Mouse (Mus musculus) skeletal muscle tissue, adult 2 months (tissue): ENCODE data around the gene Nfix.

Source experiments
- DNase-seq: peaks from one replicate; pipeline ENCODE4 v3.0.0-alpha.2; 2012; ENCODE audit warnings: low read depth, low spot score

Gene Nfix

GRCm38 (mm10) chr8:84797971-84798370 is 2.2 kb downstream of the Nfix start:
- no peak for DNase-seq

DNA sequence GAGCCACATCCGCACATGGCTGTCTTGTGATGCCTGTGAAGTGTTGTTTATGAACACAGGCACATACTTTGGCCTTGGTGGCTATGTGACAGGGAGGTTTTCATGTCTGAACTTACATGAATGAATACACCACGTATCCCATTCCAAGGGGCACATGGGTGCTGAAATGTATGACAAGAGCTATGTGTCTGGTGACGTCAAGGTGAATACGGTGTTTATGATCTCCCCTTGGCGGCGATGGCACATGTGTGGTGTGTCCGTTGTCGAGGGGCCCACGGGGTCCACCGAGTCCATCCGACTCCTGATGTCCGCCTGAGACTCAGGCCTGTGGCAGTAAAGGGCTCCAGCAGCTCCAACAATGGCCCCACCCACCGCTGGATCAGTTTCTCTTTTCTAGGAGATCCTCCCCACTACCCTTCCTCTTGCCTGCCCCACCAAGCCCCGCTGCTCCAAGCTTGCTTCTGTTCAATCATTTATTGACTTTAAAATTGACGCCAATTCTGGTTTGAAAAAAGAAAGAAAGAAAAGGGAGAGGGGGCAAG is 2.8 kb downstream of the Nfix start:
- DNase-seq, result no peak

GRCm38 (mm10) chr8:84794486-84794885 is 5.7 kb downstream of the Nfix start:
- no peak for DNase-seq

GRCm38 (mm10) chr8:84793791-84794485 is 6.2 kb downstream of the Nfix start:
- DNase-seq, result peak; percentile 69

DNA sequence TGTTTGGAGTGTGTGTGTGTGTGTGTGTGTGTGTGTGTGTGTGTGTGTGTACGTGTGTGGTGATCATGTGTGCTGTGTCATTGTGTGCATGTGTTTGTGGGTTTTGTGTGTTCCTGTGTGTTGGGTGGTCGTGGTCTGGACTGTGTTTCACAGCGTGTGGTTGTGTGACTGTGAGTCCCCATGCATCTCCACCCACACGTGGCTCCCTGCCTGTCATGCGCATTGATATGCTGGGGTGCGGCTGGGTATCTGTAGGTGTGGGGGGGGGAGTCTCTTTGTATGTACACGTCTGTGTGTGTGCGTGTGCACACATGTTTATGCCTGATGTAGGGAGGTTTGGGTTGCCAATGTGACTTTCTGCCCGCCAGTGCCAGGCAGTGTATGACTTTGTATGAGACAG is 7.0 kb downstream of the Nfix start:
- DNase-seq, result no peak

DNA sequence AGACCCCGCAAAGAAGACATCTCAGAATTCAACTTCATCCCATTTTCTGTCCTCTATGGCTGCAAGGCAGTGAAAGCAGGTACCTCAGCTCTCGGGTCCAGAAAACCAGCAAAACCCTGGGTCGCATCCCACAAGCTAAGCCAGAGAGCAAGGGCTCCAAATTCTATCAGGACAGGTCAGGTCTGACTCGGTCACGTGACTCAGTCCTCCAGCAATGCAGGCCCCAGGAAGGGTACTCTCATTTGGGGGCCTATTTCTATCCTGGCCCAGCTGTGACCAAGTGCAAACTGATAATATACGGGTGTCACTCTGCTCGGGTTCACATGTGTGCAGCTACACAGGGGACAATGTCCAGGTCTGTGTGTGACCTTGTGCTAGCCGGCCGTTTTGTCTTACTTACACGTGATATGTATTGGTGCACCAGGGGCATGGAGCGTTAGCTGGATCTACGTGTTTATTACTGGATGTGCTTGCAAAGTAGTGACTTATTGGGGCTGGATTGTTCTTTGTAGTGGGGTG is 7.7 kb downstream of the Nfix start:
- DNase-seq, result no peak

DNA sequence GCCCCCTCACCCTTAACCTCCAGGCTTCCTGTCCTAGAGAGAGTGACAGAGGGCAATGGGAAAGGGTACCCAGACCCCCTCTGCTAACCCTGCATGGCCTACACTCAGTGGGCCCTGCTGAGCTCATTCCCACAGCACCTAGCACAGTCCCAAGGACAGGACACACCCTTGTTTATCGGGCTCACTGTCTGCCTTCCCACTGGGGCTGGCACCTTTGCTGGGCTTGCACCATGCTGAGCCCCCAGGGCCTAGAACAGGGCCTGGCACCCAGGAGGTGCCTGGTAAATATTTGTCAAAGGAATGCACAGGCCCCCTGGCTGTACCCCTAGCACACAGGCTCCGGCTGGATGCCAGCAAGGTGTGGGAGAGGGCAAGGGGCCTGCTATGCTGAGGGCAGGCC is 9.6 kb downstream of the Nfix start:
- DNase-seq, result no peak

DNA sequence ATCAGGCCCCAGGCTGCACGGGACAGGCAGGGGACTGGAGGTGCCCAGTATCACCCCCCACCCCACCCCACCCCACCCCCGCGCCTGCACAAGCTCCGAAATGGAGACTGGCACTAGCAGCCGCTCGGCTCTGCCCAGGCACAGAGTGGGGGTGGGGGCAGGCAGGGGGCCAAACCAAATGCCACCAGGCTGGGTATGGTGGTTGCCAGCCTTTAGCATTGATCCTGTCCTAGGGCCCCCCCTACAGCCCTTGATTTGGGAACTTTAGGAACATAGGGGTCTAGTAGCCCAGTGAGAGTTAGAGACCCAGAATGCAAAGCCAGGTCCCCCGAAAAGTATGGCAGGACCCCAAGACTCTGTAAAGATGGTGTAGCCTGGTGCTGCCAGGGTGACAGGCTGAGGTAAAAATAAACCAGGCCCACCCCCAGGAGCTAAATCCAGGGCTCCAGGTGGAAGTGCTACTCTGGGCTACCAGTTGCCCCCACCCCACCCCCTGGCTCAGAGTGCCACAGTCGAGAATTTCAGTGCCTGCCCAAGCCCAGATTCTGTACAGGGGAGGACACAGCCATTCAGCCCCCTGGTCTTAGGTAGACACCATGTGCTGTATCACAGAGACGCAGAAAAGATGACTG is 10.2 kb downstream of the Nfix start:
- peak; percentile 85 for DNase-seq

DNA sequence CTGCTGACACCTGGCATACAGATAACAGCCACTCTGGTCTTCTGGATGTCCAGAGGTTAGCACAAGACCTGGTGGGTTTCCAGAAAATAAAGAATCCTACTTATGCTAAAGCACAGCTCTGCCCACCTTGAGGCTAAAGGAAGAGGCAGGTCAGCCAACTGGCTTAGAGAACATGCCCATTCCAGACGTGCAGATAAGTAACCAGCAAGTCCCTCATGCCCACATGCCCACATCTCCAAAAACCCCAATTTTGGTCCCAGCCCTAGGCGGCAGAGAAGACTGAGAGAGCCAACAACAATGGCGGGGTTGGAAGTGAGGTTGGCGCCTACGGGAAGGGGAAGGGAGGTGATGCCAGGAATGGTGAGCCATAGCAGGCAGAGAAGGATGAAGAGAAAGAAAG is 10.8 kb downstream of the Nfix start:
- DNase-seq, result no peak

GRCm38 (mm10) chr8:84788896-84789295 is 11.2 kb downstream of the Nfix start:
- DNase-seq, result peak; percentile 87

DNA sequence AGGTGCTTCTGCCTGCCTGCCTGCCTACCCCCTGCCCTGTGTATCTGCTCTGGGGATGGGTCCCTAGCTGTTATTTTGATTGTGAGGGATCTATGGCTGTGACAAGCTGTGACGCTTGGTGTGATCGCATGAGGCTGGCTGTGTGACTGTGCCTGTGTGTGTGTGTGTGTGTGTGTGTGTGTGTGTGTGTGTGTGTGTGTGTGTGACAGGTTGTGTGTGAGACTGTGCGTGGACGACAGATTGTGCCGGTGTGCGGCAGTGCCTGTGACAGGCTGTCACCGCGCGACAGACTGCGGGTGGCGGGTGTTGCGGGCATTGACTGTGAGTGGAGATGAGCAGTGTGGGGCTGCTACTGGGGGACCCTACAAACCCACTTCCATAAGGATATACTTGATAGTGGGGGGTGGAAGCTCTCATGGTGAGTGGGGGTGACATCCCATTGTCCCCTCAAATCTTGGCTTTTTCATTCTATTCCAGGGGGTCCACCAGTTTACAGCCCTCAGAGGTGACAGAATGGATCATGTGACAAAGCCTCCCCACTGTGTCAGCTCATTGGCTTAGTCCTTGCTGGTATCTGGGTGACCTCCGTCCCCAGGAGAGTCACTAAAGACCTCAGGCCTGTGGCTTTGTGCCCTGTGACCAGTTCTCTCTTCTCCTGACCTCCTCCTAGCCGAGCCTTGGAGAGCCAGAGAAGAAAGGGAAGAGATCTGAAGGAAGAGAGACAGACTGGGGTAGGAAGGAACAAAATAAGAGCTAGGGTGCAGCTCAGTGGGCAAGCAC is 12.4 kb downstream of the Nfix start:
- DNase-seq, result no peak

DNA sequence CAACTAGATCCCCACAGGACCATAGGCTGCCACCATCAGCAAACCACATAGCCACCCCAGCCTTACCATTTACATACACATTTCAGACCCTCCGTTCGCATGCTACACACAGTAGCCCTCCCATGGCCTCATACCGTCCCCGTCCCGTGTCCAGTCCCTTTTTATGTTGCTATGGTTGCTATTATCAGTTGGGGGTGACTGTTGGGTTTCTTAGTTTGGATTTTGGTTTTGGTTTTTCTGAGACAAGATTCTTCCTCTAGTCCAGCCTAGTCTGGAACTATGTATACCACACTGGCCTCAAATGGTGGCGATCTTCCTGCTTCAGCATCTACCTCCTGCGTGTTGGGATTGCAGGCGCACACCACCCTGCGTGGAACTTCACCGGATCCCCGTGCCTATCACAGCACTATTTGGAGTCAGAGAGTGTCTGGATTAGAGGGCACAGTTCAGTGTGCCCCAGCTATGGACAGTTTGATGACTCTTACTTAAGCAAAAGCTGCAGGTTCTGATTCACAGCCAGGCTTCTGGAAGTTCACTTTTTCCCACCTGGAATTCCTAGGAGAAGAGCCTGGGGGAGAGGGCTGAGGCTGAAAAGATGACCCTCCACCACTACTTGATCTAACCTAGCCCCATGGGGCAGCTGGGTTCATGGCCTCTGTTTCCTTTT is 13.2 kb downstream of the Nfix start:
- DNase-seq, result no peak

GRCm38 (mm10) chr8:84785756-84786677 is 14.1 kb downstream of the Nfix start:
- DNase-seq, result peak; percentile 58

DNA sequence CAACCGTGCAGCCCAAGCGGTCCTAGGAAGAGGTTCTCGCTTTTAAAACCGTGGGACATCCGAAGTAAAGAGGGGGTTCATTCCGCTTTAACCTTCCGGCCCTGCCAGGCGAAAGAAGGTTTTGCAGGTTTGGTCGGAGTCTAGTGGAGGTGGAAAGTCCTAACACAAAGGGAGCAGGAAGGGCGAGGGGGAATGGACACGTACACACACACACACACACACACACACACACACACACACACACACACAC is 14.7 kb downstream of the Nfix start:
- DNase-seq, result no peak

- no peak for DNase-seq
Observed at GRCm38 (mm10) chr8:84784681-84785505, 15.3 kb downstream of the Nfix start.

DNA sequence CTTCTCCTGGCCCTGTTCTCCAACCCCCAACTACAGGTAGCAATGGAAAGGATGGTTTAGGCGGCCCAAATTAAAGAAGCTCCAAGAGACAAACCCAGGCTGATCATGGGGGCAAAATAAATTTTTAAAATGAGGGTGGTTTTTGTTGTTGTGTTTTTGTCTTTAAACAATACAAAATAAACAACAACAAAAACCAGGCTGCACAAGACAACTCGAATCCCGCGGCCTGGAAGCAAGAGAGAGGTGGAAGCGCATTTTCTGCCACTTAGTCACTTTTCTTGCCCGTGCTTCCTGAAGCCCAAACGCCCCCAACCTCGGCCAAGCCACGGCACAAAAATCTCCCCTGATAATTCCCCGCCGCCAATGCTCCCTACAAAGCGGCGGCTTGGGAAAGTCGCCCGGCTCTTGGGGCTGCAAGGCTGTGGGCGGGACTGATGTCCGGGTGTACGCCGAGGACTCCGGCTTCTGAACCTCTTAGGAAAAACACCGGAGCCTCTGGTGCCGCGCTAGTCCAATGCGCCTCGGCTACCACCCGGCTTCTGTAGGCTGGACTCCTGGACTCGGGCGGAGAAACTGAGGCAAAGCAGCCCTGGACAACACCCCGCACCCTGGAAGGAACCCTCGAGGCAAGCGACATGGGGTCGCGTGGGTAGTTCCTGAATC is 16.1 kb downstream of the Nfix start:
- DNase-seq, result no peak

GRCm38 (mm10) chr8:84783198-84783918 is 16.8 kb downstream of the Nfix start:
- DNase-seq, result no peak

- no peak for DNase-seq
Observed at GRCm38 (mm10) chr8:84782680-84783079, 17.5 kb downstream of the Nfix start.
